Mouse (Mus musculus) brain, adult 2 months (tissue): Measurements from ENCODE around the gene Zfp329.
"Not testable (repeated sequence)": the region's sequence is repeated elsewhere in the genome, so short reads cannot be mapped to it uniquely, and the experiment has no call there.

Experiments
- DNase-seq: peaks from one replicate; pipeline ENCODE4 v3.0.0; 2011; ENCODE audit warnings: low read depth, low spot score

The Zfp329 gene

GRCm38 (mm10) chr7:12818521-12819295, at the start of gene Zfp329:
Zfp329 (minus strand) TSS chr7:12818858.
- peak; percentile 96 for DNase-seq

GRCm38 (mm10) chr7:12835779-12836178, 17.1 kb upstream of the Zfp329 start:
- no peak for DNase-seq

- peak; percentile 6 for DNase-seq
Measured at GRCm38 (mm10) chr7:12835193-12835671, 16.6 kb upstream of the Zfp329 start.

- peak; percentile 95 for DNase-seq
Measured at GRCm38 (mm10) chr7:12834162-12835120, 15.8 kb upstream of the Zfp329 start, which contains the start of gene Zfp110. Zfp110 (plus strand) TSS chr7:12834761.

GRCm38 (mm10) chr7:12815566-12815965, 3.1 kb downstream of the Zfp329 start:
- DNase-seq: peak; percentile 8

GRCm38 (mm10) chr7:12803727-12804071, 15.0 kb downstream of the Zfp329 start:
- no peak for DNase-seq

- DNase-seq: peak; percentile 97
Measured at GRCm38 (mm10) chr7:12802866-12803726, 15.6 kb downstream of the Zfp329 start, which contains the start of gene Zscan18. Zscan18 (minus strand) TSS chr7:12803635.

GRCm38 (mm10) chr7:12799554-12799953, 19.1 kb downstream of the Zfp329 start:
- no peak for DNase-seq

GRCm38 (mm10) chr7:12797971-12798370, 20.7 kb downstream of the Zfp329 start:
- DNase-seq: no peak

GRCm38 (mm10) chr7:12792624-12793023, 26.0 kb downstream of the Zfp329 start:
- DNase-seq: not testable (repeated sequence)

- peak; percentile 18 for DNase-seq
Measured at GRCm38 (mm10) chr7:12788025-12788424, 30.6 kb downstream of the Zfp329 start.

GRCm38 (mm10) chr7:12787333-12787732, 31.3 kb downstream of the Zfp329 start:
- DNase-seq: peak; percentile 19

GRCm38 (mm10) chr7:12780151-12780830, 38.4 kb downstream of the Zfp329 start:
- peak; percentile 93 for DNase-seq

GRCm38 (mm10) chr7:12779782-12780150, 38.9 kb downstream of the Zfp329 start:
- no peak for DNase-seq

- DNase-seq: peak; percentile 76
Measured at GRCm38 (mm10) chr7:12779141-12779540, 39.5 kb downstream of the Zfp329 start.

- peak; percentile 99 for DNase-seq
Measured at GRCm38 (mm10) chr7:12774606-12775005, 44.1 kb downstream of the Zfp329 start.

GRCm38 (mm10) chr7:12774111-12774510, 44.5 kb downstream of the Zfp329 start:
- DNase-seq: peak; percentile 82
